Mouse (Mus musculus) lung, embryonic 14.5 days (tissue): ENCODE data around the gene Drg1. TPM values are rescaled to one million over a fixed set of nuclear protein-coding genes. Genes with fewer than 3 reads are reported as not detected.

Experiments
- ATAC-seq: fragments of 200-750 bp; cut with Nextera tagmentation; 2 replicates; pipeline ENCODE4 v1.8.0; 2017; ENCODE audit warnings: mild to moderate bottlenecking, moderate TSS enrichment, moderate library complexity; ENCODE audit not compliant: insufficient read depth
- DNase-seq: peaks from one replicate; pipeline ENCODE4 v3.0.0-alpha.2; 2015
- H3K27ac ChIP-seq: fragments of 300-500 bp; sonication (generic); 2 replicates; pipeline ENCODE4 v1.5.1; 2014; ENCODE audit warnings: low read depth, mild to moderate bottlenecking, moderate library complexity
- H3K27me3 ChIP-seq: fragments of 300-500 bp; sonication (generic); 2 replicates; pipeline ENCODE4 v1.6.1; 2014; ENCODE audit warnings: low read length, control low read depth; ENCODE audit not compliant: insufficient read depth
- H3K36me3 ChIP-seq: fragments of 300-500 bp; sonication (generic); 2 replicates; pipeline ENCODE4 v1.6.1; 2014; ENCODE audit warnings: control low read depth; ENCODE audit not compliant: insufficient read depth
- H3K4me1 ChIP-seq: fragments of 300-500 bp; sonication (generic); 2 replicates; pipeline ENCODE4 v1.6.1; 2014; ENCODE audit warnings: antibody characterized with exemption, control low read depth; ENCODE audit not compliant: insufficient read depth
- H3K4me2 ChIP-seq: fragments of 300-500 bp; sonication (generic); 2 replicates; pipeline ENCODE4 v1.6.1; 2014; ENCODE audit warnings: mild to moderate bottlenecking
- H3K4me3 ChIP-seq: fragments of 300-500 bp; sonication (generic); 2 replicates; pipeline ENCODE4 v1.5.1; 2014; ENCODE audit warnings: low read depth, low read length
- H3K9ac ChIP-seq: fragments of 300-500 bp; sonication (generic); 2 replicates; pipeline ENCODE4 v1.6.1; 2014
- H3K9me3 ChIP-seq: fragments of 300-500 bp; sonication (generic); 2 replicates; pipeline ENCODE4 v1.6.1; 2016; ENCODE audit warnings: low read depth, low read length, control low read depth
- CTCF ChIP-seq: IDR thresholded peaks from 2 replicates; pipeline ENCODE4 v1.5.1; 2016; ENCODE audit warnings: antibody characterized with exemption, low read depth
- WGBS: fragments of 180-500 bp; shearing (Covaris S2); extraction: QIAGEN DNeasy Blood & Tissue Kit; methylation state at CpG from one replicate; pipeline ENCODE4 v1.1.7; 2014; 5-methylcytosine and 5-hydroxymethylcytosine counted together
- polyA plus RNA-seq: library from polyadenylated mRNA; unstranded; fragments of >200 nt; fragmentation: Nextera tagmentation; extraction: Ambion mirVana; gene quantifications from 2 replicates; pipeline ENCODE4 v1.2.1, GENCODE M21; 2014

Gene Drg1
- polyA plus RNA-seq, 1 experiment from 2014 or later, result 237 TPM

DNA sequence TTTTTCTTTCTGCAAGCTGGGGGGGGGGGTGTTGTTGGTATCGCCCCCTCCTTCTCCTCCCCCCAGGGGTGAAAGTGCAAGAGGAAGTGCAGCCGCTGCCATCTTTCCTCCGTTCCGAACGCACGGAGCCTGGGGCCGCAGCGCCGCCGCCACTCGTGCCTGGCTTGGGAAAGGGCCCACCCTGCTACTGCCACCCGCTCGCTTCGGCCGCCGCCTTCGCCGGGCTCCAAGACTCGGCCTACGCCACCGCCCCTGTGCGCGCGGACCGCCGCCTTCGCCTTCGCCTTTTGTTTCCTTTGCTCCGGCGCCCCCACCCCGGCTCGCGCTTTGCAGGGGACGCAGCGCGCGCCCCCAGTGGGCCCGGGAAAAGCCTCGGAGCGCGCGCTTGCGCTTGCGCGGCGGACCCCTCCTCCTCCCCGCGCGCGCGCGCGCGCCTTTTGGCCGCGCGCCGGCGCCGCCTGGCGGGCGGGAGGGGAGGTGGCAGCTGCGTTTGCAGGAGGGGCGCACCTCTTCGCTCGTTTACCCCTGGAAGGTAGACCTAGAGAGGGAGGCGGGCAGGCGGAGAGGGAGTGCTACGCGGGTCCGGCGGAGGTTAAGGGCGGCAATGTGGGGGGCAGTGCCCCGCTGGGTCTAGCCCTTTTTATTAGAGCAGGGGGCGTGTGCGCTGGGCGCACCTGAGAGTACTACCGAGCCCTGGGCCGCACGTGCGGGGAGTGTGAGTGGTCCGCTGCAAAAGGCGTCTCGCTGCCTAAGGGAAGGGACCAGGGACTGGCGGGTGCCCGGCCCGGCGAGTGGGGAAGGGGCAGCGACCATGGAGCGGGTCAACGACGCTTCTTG, 23.8 kb upstream of the Drg1 start:
- Histone ChIP-seq H3K9me3 (no peaks in the 10 kb centered on the region), H3K4me3 (peak overlapping the region; percentile 93), H3K27ac (peak overlapping the region; percentile 100), H3K27me3 (no peaks in the 10 kb centered on the region), H3K36me3 (peaks cover 32% of the 10 kb centered on the region), H3K4me1 (peaks cover 22% of the 10 kb centered on the region), H3K9ac (peak overlapping the region; percentile 95), H3K4me2 (peak overlapping the region; percentile 100)
- under 1% methylated on average over 85 of the region's 92 CpGs for WGBS
- DNase-seq (peak; percentile 97), ATAC-seq (peak; percentile 53)
- TF ChIP-seq CTCF, result peak; percentile 55

DNA sequence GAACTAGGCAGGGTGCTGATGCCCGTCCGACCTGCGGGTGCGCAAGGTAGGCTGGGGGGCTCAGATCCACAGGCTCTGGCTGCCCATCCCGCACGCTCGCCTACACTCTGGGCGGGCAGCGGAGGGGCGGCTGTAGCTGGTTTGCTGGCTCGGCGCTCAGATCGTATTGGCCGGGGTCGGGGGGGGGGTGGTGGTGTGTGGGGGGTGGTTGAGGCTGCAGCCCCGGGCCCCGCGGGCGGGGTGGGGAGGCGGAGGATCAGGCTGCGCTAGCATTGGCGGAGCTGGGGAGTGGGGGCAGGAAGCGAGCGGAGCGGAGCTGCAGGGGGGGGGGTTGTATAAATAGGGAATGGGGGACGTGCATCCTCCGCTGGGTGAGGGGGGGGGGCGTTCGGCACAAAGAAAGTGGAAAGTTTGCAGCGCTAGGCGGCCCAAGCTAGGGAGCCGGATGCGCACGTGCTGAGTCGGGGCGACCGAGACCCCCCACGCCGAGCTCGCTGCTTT, 23.1 kb upstream of the Drg1 start:
- no peak; the same call in 1 of the 2 replicates for TF ChIP-seq CTCF
- peak overlapping the region; percentile 93 for H3K4me3 ChIP-seq
- DNase-seq, result peak; percentile 91
- H3K9ac ChIP-seq, result peak overlapping the region; percentile 95
- H3K27me3 ChIP-seq, result no peaks in the 10 kb centered on the region
- peaks cover 19% of the 10 kb centered on the region for H3K4me1 ChIP-seq
- H3K9me3 ChIP-seq, result no peaks in the 10 kb centered on the region
- H3K4me2 ChIP-seq, result peak overlapping the region; percentile 100
- ATAC-seq, result peak; percentile 81
- WGBS, result 2% methylated on average over 23 of the region's 40 CpGs
- H3K27ac ChIP-seq, result peak overlapping the region; percentile 100
- peaks cover 25% of the 10 kb centered on the region for H3K36me3 ChIP-seq

DNA sequence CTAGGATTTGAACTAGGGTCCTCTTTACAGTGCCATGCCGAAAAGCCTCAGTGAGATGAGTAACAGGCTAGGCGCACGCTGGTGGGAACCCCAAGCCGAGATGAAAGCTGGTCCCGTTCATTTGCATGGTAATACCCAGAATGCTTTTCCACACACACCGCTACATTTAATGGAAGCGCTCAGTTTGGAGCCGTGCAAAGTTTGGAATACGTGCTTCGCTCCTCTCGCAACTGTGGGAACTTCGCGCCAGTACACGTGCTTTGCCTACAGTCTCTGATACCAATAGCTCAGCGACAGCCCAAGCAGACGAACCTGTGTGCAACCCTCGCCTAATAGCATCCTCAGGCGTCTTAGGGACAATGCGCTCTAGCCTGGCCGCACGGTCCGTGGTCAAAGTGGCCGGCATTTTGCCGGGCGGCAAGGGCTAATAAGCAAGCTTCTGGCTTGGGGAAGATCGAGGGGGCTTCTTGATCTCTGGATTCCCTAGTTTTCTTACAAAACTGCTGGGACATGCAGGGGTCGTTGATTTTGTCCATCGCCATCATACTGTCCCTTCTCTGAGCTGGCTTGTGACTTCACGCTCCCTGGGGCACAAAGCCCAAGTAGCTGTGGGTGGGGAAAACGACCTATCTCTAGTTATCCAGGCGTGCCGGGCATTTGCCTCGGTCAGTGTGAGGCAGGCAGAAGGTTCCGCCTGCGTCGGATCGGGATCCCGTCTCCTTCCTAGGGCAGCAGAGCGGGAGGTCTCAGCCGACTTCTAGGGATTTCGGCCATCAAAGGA, 22.5 kb upstream of the Drg1 start, which contains the start of gene Patz1:
TSS of gene Patz1 (plus strand) at position 354 of the 781 bp plus-strand sequence.
- Histone ChIP-seq H3K9me3 (no peaks in the 10 kb centered on the region), H3K4me3 (peak within 1 kb of the TSS; percentile 93), H3K4me1 (peaks cover 16% of the 10 kb centered on the region), H3K27ac (peak within 1 kb of the TSS; percentile 100), H3K9ac (peak within 1 kb of the TSS; percentile 95), H3K36me3 (peaks cover 19% of the 10 kb centered on the region), H3K4me2 (peak within 1 kb of the TSS; percentile 100), H3K27me3 (no peaks in the 10 kb centered on the region)
- TF ChIP-seq CTCF, result no peak
- WGBS, result under 1% methylated on average over 41 of the region's 41 CpGs
- DNase-seq, result peak; percentile 76
- ATAC-seq, result peak; percentile 29; the same call in 1 of the 2 replicates

DNA sequence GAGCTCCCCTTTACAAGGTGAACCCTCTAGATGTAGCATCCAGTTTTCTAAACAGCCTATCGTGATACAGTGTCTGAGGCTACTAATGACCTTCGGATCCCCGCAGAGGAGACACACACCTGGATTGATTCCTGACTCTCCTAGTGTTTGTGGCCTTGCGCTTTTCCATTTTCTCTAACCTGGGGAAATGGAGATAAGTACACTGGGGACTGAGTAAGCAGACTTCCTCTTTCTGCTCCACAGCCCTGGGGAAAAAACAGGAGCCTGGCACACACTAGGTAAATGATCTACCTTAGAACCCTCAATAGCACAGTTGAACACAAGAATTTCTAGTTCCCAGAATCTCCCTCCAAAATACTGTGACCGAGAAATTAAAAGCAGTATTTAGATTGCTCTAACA, 21.7 kb upstream of the Drg1 start:
- H3K27ac ChIP-seq, result peak overlapping the region; percentile 100; the same call in 1 of the 2 replicates
- H3K9me3 ChIP-seq, result no peaks in the 10 kb centered on the region
- peaks cover 8% of the 10 kb centered on the region; the same call in 1 of the 2 replicates for H3K4me1 ChIP-seq
- ATAC-seq, result no peak
- 57% methylated on average over 5 of the region's 5 CpGs for WGBS
- peak overlapping the region; percentile 93 for H3K4me3 ChIP-seq
- peak overlapping the region; percentile 100 for H3K4me2 ChIP-seq
- peak overlapping the region; percentile 95 for H3K9ac ChIP-seq
- H3K36me3 ChIP-seq, result peaks cover 12% of the 10 kb centered on the region
- TF ChIP-seq CTCF, result no peak
- no peaks in the 10 kb centered on the region for H3K27me3 ChIP-seq
- DNase-seq, result no peak

DNA sequence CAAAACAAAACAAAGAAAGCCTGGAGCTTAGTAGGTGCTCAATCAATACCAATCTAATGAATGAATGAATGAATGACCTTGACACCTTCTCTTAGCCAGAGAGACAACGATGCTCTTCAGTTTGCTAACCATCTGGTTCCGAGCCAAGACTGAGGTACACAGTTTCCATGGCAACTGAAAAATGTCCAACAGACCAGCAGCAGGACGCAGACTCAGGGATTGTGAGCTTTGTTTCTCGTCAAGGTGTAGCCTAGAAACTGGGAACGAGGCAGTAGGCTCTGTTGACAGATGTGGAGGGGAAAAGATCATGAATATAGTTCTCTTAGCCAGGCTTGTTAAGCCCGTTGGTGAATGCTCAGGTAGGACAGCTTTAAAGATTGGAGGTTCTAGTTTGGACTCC, 20.9 kb upstream of the Drg1 start:
- Histone ChIP-seq H3K4me1 (peaks cover 6% of the 10 kb centered on the region; the same call in 1 of the 2 replicates), H3K27ac (no peak overlapping the region), H3K27me3 (no peaks in the 10 kb centered on the region), H3K9me3 (no peaks in the 10 kb centered on the region), H3K4me2 (no peak overlapping the region), H3K36me3 (peaks cover 10% of the 10 kb centered on the region), H3K9ac (no peak overlapping the region), H3K4me3 (no peak overlapping the region)
- TF ChIP-seq CTCF, result no peak
- WGBS, result 31% methylated on average over 6 of the region's 6 CpGs
- peak; percentile 38 for DNase-seq
- no peak for ATAC-seq

DNA sequence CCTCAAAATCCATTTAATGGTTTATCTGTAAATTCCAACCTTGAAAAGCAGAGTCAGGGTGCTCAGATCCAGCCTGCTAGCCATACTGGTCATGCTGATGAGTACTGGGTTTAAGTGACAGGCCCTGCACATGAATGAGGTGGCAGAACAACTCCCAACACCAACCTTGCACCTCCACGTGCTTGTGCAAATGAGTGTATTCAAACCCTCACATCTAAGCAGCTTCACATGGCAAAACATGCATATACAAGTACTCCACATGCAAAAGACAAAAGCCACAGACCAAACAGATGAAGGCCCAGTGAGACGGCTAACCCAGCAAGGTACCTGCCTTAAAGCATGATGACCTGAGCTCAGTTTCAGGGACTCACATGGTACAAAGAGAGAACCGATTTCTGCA, 19.7 kb upstream of the Drg1 start:
- TF ChIP-seq CTCF, result no peak
- no peak for DNase-seq
- ATAC-seq, result no peak
- 75% methylated on average over 3 of the region's 3 CpGs for WGBS
- H3K4me1 ChIP-seq, result peaks cover 6% of the 10 kb centered on the region; the same call in 1 of the 2 replicates
- H3K4me2 ChIP-seq, result no peak overlapping the region
- no peak overlapping the region for H3K9ac ChIP-seq
- no peaks in the 10 kb centered on the region for H3K27me3 ChIP-seq
- H3K4me3 ChIP-seq, result no peak overlapping the region
- no peaks in the 10 kb centered on the region for H3K9me3 ChIP-seq
- peaks cover 3% of the 10 kb centered on the region; the same call in 1 of the 2 replicates for H3K36me3 ChIP-seq
- no peak overlapping the region for H3K27ac ChIP-seq

DNA sequence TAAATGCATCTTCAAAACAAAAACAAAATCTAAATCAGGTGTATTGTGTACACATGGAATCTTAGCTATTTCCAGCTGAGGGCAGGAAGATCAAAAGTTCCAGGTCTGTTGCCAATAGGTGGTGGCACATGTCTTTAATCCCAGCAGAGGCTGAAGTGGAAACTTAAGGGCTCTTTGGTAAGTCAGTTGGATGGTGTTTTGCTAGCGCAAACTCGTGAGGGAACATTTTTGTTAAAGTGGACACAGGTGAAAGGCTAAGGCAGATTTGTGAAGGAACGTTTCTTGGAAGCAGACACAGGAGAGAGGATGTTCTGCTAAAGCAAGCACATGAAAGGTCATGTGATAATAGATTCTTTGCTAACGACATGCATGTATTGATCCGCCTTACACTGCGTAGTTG, 17.4 kb upstream of the Drg1 start:
- H3K4me1 ChIP-seq, result peaks cover 6% of the 10 kb centered on the region; the same call in 1 of the 2 replicates
- no peak overlapping the region for H3K27ac ChIP-seq
- 84% methylated on average over 6 of the region's 6 CpGs for WGBS
- DNase-seq (no peak), ATAC-seq (no peak)
- H3K36me3 ChIP-seq, result no peaks in the 10 kb centered on the region
- no peak for TF ChIP-seq CTCF
- no peak overlapping the region for H3K9ac ChIP-seq
- no peaks in the 10 kb centered on the region for H3K9me3 ChIP-seq
- H3K4me3 ChIP-seq, result no peak overlapping the region
- no peak overlapping the region for H3K4me2 ChIP-seq
- H3K27me3 ChIP-seq, result no peaks in the 10 kb centered on the region
